Mouse (Mus musculus) G1E (cell line): ENCODE measurements around the gene Zc3h7a.

Experiments
- CTCF ChIP-seq: IDR thresholded peaks from 2 replicates; pipeline ENCODE4 v1.5.1; 2012; ENCODE audit warnings: low read depth, low read length, inconsistent platforms, mixed read lengths
- GATA1 ChIP-seq: IDR thresholded peaks from 2 replicates; pipeline ENCODE4 v1.6.1; 2012; ENCODE audit warnings: borderline replicate concordance, low read length, inconsistent platforms, mixed read lengths
- GATA2 ChIP-seq: IDR thresholded peaks from 2 replicates; pipeline ENCODE4 v1.6.1; 2012; ENCODE audit warnings: low read depth, low read length, inconsistent platforms, borderline replicate concordance
- TAL1 ChIP-seq: conservative IDR thresholded peaks from 2 replicates; pipeline ENCODE4 v1.6.1; 2012; ENCODE audit warnings: low read depth, low read length, inconsistent platforms, mixed read lengths

- TF ChIP-seq CTCF (no peak), GATA2 (no peak), GATA1 (no peak), TAL1 (no peak)
Measured at GRCm38 (mm10) chr16:11092523-11092922, 83.7 kb downstream of the Zc3h7a start.
